Mouse (Mus musculus): ENCODE results near the gene Best2. TPM values are rescaled to one million over a fixed set of nuclear protein-coding genes. Genes with fewer than 3 reads are reported as not detected.

Best2 gene
- not detected in 2 replicates for polyA plus RNA-seq (2016; fragmentation: Nextera tagmentation; extraction: Ambion mirVana)

DNA sequence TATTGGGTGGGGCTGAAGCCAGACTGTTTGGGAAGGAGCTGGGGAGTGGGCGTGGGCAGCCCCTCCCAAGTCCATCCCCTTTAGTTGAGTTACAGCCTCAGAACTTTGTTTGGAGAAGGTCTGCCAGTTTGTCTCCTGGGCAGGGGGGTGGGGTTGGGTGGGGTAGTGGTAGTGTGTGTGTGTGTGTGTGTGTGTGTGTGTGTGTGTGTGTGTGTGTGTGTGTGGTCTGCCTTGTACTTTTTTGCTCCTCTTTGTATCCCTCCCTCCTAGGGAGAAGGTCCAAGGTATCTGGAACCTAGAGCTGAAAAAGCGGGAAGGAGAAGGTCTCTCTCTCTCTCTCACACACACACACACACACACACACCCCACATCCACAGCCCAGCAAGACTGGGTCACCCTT, at the start of gene Best2:
Gene Best2, minus strand, starts transcription at position 101 of the 400 bp plus-strand sequence.
- Histone ChIP-seq H3K9me3 (replicated peaks) (no peaks in the 10 kb centered on the region), H3K27me3 (replicated peaks) (peaks cover 55% of the 10 kb centered on the region), H3K27ac (no peak within 1 kb of the TSS), H3K4me3 (peak within 1 kb of the TSS; percentile 38), H3K9ac (peak within 1 kb of the TSS; percentile 56), H3K36me3 (peaks cover 24% of the 10 kb centered on the region), H3K4me1 (peaks cover 13% of the 10 kb centered on the region), H3K4me2 (peak within 1 kb of the TSS; percentile 70)
- 53% methylated on average over 1 of the region's 2 CpGs for WGBS (ENCODE audit: insufficient replicate concordance)
- ATAC-seq: no peak

DNA sequence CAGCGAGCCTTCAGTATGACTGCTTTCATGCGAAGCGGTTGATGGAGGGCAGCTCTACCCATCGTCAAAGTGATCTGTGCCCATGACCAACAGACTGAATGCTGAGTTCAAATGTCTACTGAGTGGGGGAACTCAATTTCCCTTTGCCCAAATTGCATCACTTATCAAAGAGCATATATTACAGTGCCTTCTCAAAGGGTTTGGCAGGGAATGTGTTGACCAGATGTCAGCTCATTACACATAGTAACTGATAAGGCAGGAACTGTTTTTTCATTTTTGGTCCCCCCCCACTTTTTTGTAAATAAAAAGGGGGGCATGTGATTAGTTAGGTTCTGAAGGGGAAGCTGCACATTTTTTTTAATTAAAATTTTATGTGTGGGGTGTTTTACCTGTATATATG, 48.3 kb upstream of the Best2 start:
- Histone ChIP-seq H3K4me3 (no peak overlapping the region), H3K36me3 (peaks cover 19% of the 10 kb centered on the region), H3K4me1 (peaks cover 14% of the 10 kb centered on the region), H3K9ac (no peak overlapping the region), H3K4me2 (no peak overlapping the region), H3K9me3 (replicated peaks) (no peaks in the 10 kb centered on the region), H3K27ac (no peak overlapping the region), H3K27me3 (replicated peaks) (0 out of 2 replicates have a peak, but pooled peaks cover 2% of the 10 kb centered on the region)
- 84% methylated on average over 4 of the region's 4 CpGs for WGBS (ENCODE audit: insufficient replicate concordance)
- ATAC-seq: no peak

DNA sequence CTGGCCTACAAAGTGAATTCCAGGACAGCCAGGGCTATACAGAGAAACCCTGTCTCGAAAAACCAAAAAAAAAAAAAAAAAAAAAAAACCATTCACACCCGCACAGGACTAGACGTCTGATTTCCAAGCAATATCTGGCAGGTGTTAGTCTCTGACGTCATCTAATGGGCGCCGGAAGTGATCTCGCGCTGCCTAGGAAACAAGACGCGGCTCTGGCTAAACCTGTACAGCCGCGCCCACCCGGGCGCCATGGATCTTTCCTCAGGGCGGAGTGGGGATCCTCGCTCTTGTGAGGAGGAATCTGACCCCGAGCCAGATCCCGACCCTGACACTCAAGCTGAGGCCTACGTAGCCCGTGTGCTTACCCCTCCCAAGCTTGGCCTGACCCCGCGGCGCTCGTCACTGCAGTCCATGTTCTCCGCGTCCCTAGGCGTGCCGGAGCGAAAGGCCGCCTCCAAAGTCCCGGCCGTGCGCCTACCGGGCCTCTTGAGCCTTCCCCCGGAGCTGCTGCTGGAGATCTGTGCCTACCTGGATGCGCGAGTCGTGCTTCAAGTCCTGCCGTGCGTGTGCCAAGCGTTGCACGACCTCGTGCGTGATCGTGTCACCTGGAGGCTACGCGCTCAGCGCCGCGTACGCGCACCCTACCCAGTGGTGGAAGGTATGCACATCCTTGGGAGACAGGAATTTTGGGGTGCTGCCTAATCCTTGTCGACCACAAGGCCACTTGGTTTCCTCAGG, 45.7 kb upstream of the Best2 start, which contains the start of gene Fbxw9:
Gene Fbxw9, plus strand, starts transcription at position 177 of the 738 bp plus-strand sequence.
- Histone ChIP-seq H3K4me3 (peak within 1 kb of the TSS; percentile 68), H3K27me3 (replicated peaks) (no peaks in the 10 kb centered on the region), H3K4me1 (peaks cover 14% of the 10 kb centered on the region), H3K4me2 (peak within 1 kb of the TSS; percentile 87), H3K9me3 (replicated peaks) (no peaks in the 10 kb centered on the region), H3K9ac (peak within 1 kb of the TSS; percentile 70), H3K27ac (0 out of 2 replicates have a peak within 1 kb of the TSS, but pooled peaks have one; percentile 5), H3K36me3 (peaks cover 36% of the 10 kb centered on the region)
- ATAC-seq: peak; percentile 82
- 1% methylated on average over 52 of the region's 53 CpGs for WGBS (ENCODE audit: insufficient replicate concordance)

DNA sequence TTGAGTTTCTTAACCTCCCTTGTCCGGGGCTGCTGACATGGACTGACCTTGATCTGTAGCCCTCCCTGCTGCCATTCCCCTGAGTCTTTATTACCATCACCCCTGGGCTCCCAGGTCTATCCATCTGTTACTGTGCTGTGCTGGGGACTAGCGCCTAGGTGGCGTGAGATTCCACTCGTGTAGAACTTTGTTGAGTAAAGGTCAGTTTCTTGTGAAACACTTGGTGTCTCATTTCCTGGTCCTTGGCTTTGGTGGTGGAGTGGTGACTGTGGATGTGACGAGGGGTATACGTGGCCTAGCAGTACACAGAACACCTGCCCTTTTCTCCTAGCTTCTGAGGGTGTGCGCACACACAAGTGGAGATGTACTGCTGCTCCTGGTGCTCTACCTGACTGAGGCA, 43.0 kb upstream of the Best2 start:
- Histone ChIP-seq H3K36me3 (peaks cover 57% of the 10 kb centered on the region), H3K9me3 (replicated peaks) (no peaks in the 10 kb centered on the region), H3K9ac (no peak overlapping the region), H3K27ac (no peak overlapping the region), H3K27me3 (replicated peaks) (no peaks in the 10 kb centered on the region), H3K4me2 (no peak overlapping the region), H3K4me1 (peaks cover 14% of the 10 kb centered on the region), H3K4me3 (no peak overlapping the region)
- ATAC-seq: no peak
- WGBS (ENCODE audit: insufficient replicate concordance): 78% methylated on average over 7 of the region's 7 CpGs

DNA sequence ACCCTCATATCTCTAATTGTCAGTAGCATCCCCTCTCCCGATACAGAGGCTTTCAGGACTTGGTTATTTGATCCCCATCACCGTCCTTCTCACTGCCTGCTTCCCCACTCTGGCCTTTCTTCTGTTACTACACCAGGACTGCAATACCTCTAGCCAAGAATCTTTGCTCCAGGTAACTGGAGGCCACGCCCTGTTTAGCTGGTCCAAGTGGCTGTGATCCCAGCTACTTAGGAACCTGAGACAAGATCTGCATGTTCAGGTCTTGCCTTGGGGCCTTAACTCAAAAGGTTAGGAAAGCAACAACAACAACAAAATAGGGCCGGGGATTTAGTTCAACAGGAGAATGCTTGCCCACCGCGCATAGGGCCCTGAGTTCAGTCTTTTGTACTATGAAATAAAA, 29.3 kb upstream of the Best2 start:
- Histone ChIP-seq H3K4me3 (no peak overlapping the region), H3K9me3 (replicated peaks) (no peaks in the 10 kb centered on the region), H3K27ac (no peak overlapping the region), H3K4me2 (no peak overlapping the region), H3K4me1 (peaks cover 35% of the 10 kb centered on the region), H3K36me3 (peaks cover 94% of the 10 kb centered on the region), H3K9ac (no peak overlapping the region), H3K27me3 (replicated peaks) (no peaks in the 10 kb centered on the region)
- ATAC-seq: no peak
- 86% methylated on average over 6 of the region's 6 CpGs for WGBS (ENCODE audit: insufficient replicate concordance)

DNA sequence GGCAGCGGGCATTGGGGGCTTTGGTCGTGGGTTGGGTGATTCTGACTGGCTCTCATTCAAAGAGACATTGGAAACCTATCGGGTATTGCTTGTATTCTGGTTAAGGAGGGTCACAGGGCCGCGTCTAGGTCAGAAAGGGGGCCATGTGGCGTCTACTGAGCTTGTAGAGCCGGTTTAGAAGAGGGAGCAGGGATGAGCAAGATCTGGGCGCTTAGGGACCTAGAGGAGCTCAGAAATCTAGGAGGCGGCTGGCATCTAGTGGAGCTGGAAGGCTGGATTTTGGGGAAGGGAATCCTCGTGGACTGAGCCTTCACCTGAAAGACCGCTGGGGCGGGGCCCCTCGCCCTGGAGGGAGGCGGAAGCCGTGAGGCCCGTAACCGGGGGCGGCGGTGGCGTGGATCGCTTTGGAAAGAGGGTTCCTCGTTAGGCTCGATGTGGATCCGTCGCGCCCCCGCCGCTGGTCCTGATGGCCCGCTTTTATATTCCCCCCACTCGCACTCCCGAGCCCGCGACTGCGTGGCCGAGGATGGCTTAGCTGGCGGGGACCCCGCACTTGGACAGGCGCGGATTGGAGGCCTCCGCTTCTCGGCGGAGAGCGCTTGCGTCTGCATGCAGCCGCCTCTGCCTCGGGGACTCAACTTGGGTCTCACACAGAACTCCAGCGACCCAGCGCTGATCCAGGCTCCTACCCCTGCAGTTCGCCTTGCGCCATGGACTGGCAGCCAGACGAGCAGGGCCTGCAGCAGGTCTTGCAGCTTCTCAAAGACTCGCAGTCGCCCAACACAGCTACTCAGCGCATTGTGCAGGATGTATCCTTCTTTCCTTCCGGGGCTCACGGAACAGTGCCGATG, 23.6 kb upstream of the Best2 start:
- Histone ChIP-seq H3K4me1 (peaks cover 76% of the 10 kb centered on the region), H3K27me3 (replicated peaks) (no peaks in the 10 kb centered on the region), H3K36me3 (peaks cover 51% of the 10 kb centered on the region), H3K27ac (peak overlapping the region; percentile 97), H3K9me3 (replicated peaks) (no peaks in the 10 kb centered on the region), H3K9ac (peak overlapping the region; percentile 94), H3K4me3 (peak overlapping the region; percentile 86), H3K4me2 (peak overlapping the region; percentile 98)
- 1% methylated on average over 57 of the region's 57 CpGs for WGBS (ENCODE audit: insufficient replicate concordance)
- ATAC-seq: peak; percentile 53

DNA sequence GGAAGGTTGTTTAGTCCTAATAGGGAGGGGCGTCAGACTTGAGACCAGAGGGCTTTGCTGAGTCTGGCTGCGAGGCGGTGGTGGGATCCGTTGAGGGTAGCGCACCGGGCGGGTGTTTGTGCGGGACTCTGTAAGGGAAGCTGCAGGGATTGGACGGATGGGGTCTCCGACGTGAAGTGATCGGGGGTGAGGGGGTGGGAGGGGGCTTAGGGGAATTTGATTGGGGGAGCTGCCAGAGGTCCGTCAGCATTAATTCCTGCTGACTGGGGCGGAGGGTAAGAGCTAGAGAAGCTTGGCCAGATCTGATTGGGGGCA, 23.0 kb upstream of the Best2 start:
- Histone ChIP-seq H3K4me1 (peaks cover 81% of the 10 kb centered on the region), H3K27me3 (replicated peaks) (no peaks in the 10 kb centered on the region), H3K36me3 (peaks cover 51% of the 10 kb centered on the region), H3K27ac (peak overlapping the region; percentile 97), H3K9ac (peak overlapping the region; percentile 94), H3K9me3 (replicated peaks) (no peaks in the 10 kb centered on the region), H3K4me2 (peak overlapping the region; percentile 98), H3K4me3 (peak overlapping the region; percentile 86)
- 1% methylated on average over 14 of the region's 14 CpGs for WGBS (ENCODE audit: insufficient replicate concordance)
- peak; percentile 40 for ATAC-seq

DNA sequence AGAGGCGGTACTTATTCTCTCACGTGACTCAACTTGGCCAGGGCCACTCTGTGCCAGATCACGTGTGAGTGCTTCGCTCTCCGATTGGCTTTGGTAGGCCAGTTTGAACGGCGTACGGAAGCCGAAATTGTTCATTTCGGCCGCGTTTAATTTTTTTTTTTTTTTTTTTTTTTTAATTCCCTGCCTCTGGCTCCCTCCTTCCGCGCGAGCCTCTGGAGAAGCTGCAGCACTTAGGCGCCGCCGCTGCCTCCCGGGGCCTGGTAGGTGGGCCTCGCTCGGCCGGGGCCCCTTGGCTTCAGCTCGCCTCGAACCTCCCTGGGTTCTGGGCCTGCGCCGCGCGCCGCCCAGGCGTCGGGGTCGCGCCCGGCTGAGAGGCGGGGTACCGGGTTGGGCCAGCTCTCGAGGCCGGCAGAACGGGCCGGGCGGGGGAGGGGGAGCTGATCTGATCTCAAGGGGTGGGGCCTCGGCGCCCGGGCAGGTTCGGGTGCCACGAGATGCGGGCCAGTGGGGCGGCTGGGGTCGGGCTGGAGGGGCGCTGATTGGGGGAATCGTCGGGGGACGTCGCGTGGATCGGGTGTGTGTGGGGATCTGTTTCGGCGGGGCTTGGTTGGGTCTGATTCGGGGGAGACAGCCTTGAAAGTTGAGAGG, 22.5 kb upstream of the Best2 start, which contains the start of gene Tnpo2:
Gene Tnpo2, plus strand, starts transcription at position 198 of the 648 bp plus-strand sequence.
- no peaks in the 10 kb centered on the region for H3K27me3 ChIP-seq (replicated peaks)
- H3K27ac ChIP-seq: peak within 1 kb of the TSS; percentile 97
- ATAC-seq: peak; percentile 86
- H3K4me3 ChIP-seq: peak within 1 kb of the TSS; percentile 86
- peaks cover 51% of the 10 kb centered on the region for H3K36me3 ChIP-seq
- peak within 1 kb of the TSS; percentile 98 for H3K4me2 ChIP-seq
- H3K4me1 ChIP-seq: peaks cover 78% of the 10 kb centered on the region
- H3K9me3 ChIP-seq (replicated peaks): no peaks in the 10 kb centered on the region
- WGBS (ENCODE audit: insufficient replicate concordance): under 1% methylated on average over 59 of the region's 59 CpGs
- peak within 1 kb of the TSS; percentile 94 for H3K9ac ChIP-seq

DNA sequence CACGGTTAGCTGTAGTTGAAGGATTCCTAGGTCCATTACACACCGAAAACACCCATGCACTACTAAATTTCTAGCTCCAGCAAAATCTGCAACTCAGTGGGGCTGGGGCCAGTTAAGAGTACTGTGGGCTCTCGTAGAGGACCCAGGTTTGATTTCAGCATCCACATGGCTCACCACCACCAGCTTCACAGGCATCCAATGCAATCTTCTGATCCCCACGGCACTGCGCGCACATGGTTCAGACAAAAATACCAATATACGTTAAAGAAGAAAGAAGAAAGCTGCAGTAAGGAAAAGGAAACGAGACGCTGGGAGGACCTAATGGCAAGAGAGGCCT, 22.0 kb upstream of the Best2 start:
- Histone ChIP-seq H3K9me3 (replicated peaks) (no peaks in the 10 kb centered on the region), H3K9ac (peak overlapping the region; percentile 79), H3K4me3 (peak overlapping the region; percentile 86), H3K4me2 (peak overlapping the region; percentile 98), H3K27me3 (replicated peaks) (no peaks in the 10 kb centered on the region), H3K36me3 (peaks cover 51% of the 10 kb centered on the region), H3K4me1 (peaks cover 74% of the 10 kb centered on the region), H3K27ac (peak overlapping the region; percentile 97)
- WGBS (ENCODE audit: insufficient replicate concordance): under 1% methylated on average over 9 of the region's 9 CpGs
- ATAC-seq: peak; percentile 37

DNA sequence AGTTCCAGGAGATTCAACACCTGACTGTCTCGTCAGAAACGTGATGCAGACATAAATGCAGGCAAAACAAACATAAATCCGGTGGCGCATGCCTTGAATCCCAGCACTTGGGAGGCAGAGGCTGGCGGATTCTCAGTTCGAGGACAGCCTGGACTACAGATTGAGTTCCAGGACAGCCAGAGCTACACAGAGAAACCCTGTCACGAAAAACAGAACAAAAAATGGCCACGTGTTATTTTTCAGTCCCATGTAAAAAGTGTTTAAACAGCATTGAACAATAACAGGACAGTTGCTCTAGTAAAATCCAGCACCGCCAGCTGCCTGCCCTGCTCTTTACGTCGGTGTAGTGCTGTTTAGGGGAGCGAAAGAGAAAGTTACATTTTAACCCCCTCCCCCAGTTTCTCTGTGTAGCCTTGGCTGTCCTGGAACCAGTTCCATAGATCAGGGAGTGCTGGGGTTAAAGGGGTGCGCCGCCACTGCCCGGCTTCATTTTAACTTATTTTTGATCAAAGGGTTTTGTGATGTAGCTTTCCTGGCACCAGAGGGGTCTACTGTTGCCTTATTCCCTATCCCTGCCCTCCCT, 21.5 kb upstream of the Best2 start:
- under 1% methylated on average over 15 of the region's 15 CpGs for WGBS (ENCODE audit: insufficient replicate concordance)
- Histone ChIP-seq H3K4me1 (peaks cover 72% of the 10 kb centered on the region), H3K27ac (peak overlapping the region; percentile 97), H3K4me2 (peak overlapping the region; percentile 98), H3K4me3 (peak overlapping the region; percentile 86), H3K36me3 (peaks cover 51% of the 10 kb centered on the region), H3K9me3 (replicated peaks) (no peaks in the 10 kb centered on the region), H3K9ac (peak overlapping the region; percentile 79), H3K27me3 (replicated peaks) (no peaks in the 10 kb centered on the region)
- peak; percentile 12; the same call in 1 of the 2 replicates for ATAC-seq

DNA sequence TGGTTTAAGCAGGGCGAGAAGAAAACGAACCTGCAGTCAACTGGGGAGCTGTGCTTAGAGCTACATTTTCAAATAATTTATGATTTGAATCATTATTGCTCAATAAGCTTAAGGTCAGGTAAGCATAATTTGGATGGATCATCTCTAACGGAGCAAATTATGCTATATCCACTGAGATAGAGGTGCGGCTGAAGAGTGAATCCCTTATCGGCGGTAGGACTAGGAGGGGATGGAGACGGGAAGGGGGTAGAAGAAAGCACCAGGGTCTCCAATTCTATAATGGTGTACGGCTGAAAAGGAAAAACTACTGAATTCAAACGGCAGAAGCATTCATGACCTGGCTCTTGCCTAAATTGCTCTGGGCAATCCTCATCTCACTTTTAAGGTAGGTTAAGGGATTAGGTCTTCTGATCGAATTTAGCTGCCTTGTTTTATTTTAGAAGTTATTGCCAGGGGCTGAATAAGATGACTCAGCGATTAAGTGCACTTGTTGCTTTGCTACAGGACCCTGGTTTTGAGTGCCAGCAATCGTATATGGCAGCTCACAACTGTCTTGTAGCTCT, 20.9 kb upstream of the Best2 start:
- H3K4me1 ChIP-seq: peaks cover 67% of the 10 kb centered on the region
- H3K27me3 ChIP-seq (replicated peaks): no peaks in the 10 kb centered on the region
- no peaks in the 10 kb centered on the region for H3K9me3 ChIP-seq (replicated peaks)
- peak overlapping the region; percentile 86 for H3K4me3 ChIP-seq
- peak overlapping the region; percentile 79 for H3K9ac ChIP-seq
- WGBS (ENCODE audit: insufficient replicate concordance): 3% methylated on average over 12 of the region's 12 CpGs
- peaks cover 50% of the 10 kb centered on the region for H3K36me3 ChIP-seq
- H3K27ac ChIP-seq: peak overlapping the region; percentile 97
- no peak for ATAC-seq
- peak overlapping the region; percentile 98 for H3K4me2 ChIP-seq
